Comparison of ENCODE assay signal across 8 mouse cellular contexts in genomic region chr1:166409177-166409700, GRCm38 (mm10). TPM values are rescaled to one million over a fixed set of nuclear protein-coding genes. Genes with fewer than 3 reads are reported as not detected.
DNase-seq lines count a peak whose midpoint lies in the region; ATAC-seq and TF ChIP-seq lines count a peak whose summit lies in the region.

No protein-coding gene starts in this region.

- H3K27ac ChIP-seq in heart, embryonic 10.5 days: peak overlapping the region; percentile 97
- peak overlapping the region; percentile 82 for H3K27ac ChIP-seq in kidney, embryonic 15.5 days
- peak overlapping the region; percentile 55 for H3K27ac ChIP-seq in lung, postnatal 0 days (ENCODE audit: low read length)

- H3K4me2 ChIP-seq in kidney, embryonic 15.5 days: peak overlapping the region; percentile 94
- peak overlapping the region; percentile 98 for H3K4me2 ChIP-seq in lung, postnatal 0 days (replicated peaks; ENCODE audit: low read depth, low read length)

- no peak for TF ChIP-seq EP300 in lung, postnatal 0 days (IDR thresholded peaks at IDR 0.05)

- peak overlapping the region; percentile 78 for H3K4me3 ChIP-seq in heart, embryonic 10.5 days
- peak overlapping the region; percentile 76 for H3K4me3 ChIP-seq in kidney, embryonic 15.5 days (replicated peaks)
- peak overlapping the region; percentile 61 for H3K4me3 ChIP-seq in lung, postnatal 0 days (ENCODE audit: low read depth, low read length)

- TF ChIP-seq CTCF in lung, postnatal 0 days (IDR thresholded peaks at IDR 0.05): no peak

- no peaks in the 10 kb centered on the region for H3K27me3 ChIP-seq in heart, embryonic 10.5 days (ENCODE audit: insufficient read depth, poor library complexity, severe bottlenecking)
- H3K27me3 ChIP-seq in kidney, embryonic 15.5 days: no peaks in the 10 kb centered on the region
- H3K27me3 ChIP-seq in lung, postnatal 0 days (replicated peaks; ENCODE audit: insufficient read depth, low read length): no peaks in the 10 kb centered on the region

- H3K9ac ChIP-seq in kidney, embryonic 15.5 days: peak overlapping the region; percentile 87
- H3K9ac ChIP-seq in lung, postnatal 0 days (replicated peaks; ENCODE audit: low read depth): peak overlapping the region; percentile 50

- ATAC-seq in common myeloid progenitor, adult 5-6 weeks (replicated peaks; ENCODE audit: low read depth, poor library complexity, severe bottlenecking): peak; percentile 43
- peak; percentile 88 for ATAC-seq in kidney, embryonic 15.5 days (replicated peaks; ENCODE audit: low FRiP score)
- peak; percentile 83 for ATAC-seq in lung, postnatal 0 days

- H3K4me1 ChIP-seq in heart, embryonic 10.5 days: peaks cover 20% of the 10 kb centered on the region
- H3K4me1 ChIP-seq in kidney, embryonic 15.5 days: peaks cover 15% of the 10 kb centered on the region
- no peaks in the 10 kb centered on the region for H3K4me1 ChIP-seq in lung, postnatal 0 days (ENCODE audit: insufficient read depth, low read depth, low read length)

- peaks cover 7% of the 10 kb centered on the region; the same call in 1 of the 2 replicates for H3K9me3 ChIP-seq in heart, embryonic 10.5 days
- H3K9me3 ChIP-seq in kidney, embryonic 15.5 days (replicated peaks): peaks cover 8% of the 10 kb centered on the region; the same call in 1 of the 2 replicates
- H3K9me3 ChIP-seq in lung, postnatal 0 days (ENCODE audit: low read length): no peaks in the 10 kb centered on the region

- intact Hi-C loops in left cerebral cortex, postnatal 14 days (cut with DNase I): no loop called here

- H3K36me3 ChIP-seq in heart, embryonic 10.5 days: peaks cover 29% of the 10 kb centered on the region
- H3K36me3 ChIP-seq in kidney, embryonic 15.5 days: peaks cover 36% of the 10 kb centered on the region
- H3K36me3 ChIP-seq in lung, postnatal 0 days (ENCODE audit: insufficient read depth, low read length): no peaks in the 10 kb centered on the region

- DNase-seq in thymus, postnatal 25 days: peak; percentile 22
- no peak for DNase-seq in thymus, postnatal 36 days
- DNase-seq in heart, embryonic 10.5 days (ENCODE audit: low spot score): peak; percentile 76
- DNase-seq in lung, postnatal 0 days (ENCODE audit: low spot score): peak; percentile 62
- DNase-seq in retina, postnatal 7 days (ENCODE audit: low read depth, low spot score): peak; percentile 11
- DNase-seq in left cerebral cortex, postnatal 14 days (ENCODE audit: low spot score in 2 of 2): no peak

- WGBS in heart, embryonic 10.5 days: 2% methylated on average over 44 of the region's 45 CpGs
- WGBS in kidney, embryonic 15.5 days: under 1% methylated on average over 24 of the region's 45 CpGs
- under 1% methylated on average over 33 of the region's 45 CpGs for whole genome bisulfite sequencing in lung, postnatal 0 days

RNA-seq across cellular contexts. Expression of gene Pogk, which starts 0.4 kb away (rescaled TPM):
- total RNA-seq in common myeloid progenitor, adult 5-6 weeks (2017): 12.7 and 13.1 TPM in 2 replicates
- 11.9 and 12.7 TPM in 2 replicates for polyA plus RNA-seq in heart, embryonic 10.5 days (2016; fragmentation: Nextera tagmentation; extraction: Ambion mirVana)
- 14.7 and 14.8 TPM in 2 replicates for polyA plus RNA-seq in kidney, embryonic 15.5 days (2015; fragmentation: Nextera tagmentation; extraction: Ambion mirVana)
- polyA plus RNA-seq in lung, postnatal 0 days (2015; fragmentation: Nextera tagmentation; extraction: Ambion mirVana): 3.5 and 4.0 TPM in 2 replicates
- total RNA-seq in left cerebral cortex, postnatal 14 days (2021): 10 to 100 TPM; 31.5 to 31.9 TPM

RNA-seq across cellular contexts. Expression of gene Tada1, which starts 30.3 kb away (rescaled TPM):
- total RNA-seq in common myeloid progenitor, adult 5-6 weeks (2017): 32.1 and 43.2 TPM in 2 replicates
- polyA plus RNA-seq in heart, embryonic 10.5 days (2016; fragmentation: Nextera tagmentation; extraction: Ambion mirVana): 35.6 and 44.5 TPM in 2 replicates
- 57.6 and 58.3 TPM in 2 replicates for polyA plus RNA-seq in kidney, embryonic 15.5 days (2015; fragmentation: Nextera tagmentation; extraction: Ambion mirVana)
- polyA plus RNA-seq in lung, postnatal 0 days (2015; fragmentation: Nextera tagmentation; extraction: Ambion mirVana): 26.5 and 28.1 TPM in 2 replicates
- total RNA-seq in left cerebral cortex, postnatal 14 days (2021): 10 to 100 TPM; 26.7 to 31.1 TPM

Comparison
In these comparisons a context has a peak if more than half of its experiments do, and no peak if none do; other contexts are left out.
1. DNase-seq: peak in thymus, postnatal 25 days (single experiment), heart, embryonic 10.5 days (single experiment), lung, postnatal 0 days (single experiment) and retina, postnatal 7 days (single experiment); none in thymus, postnatal 36 days (0 of 2) and left cerebral cortex, postnatal 14 days (0 of 2).
2. Peak in every context shown above with its lines, with median percentiles within 50 percentile points of each other: ATAC-seq, H3K27ac ChIP-seq and H3K4me3 ChIP-seq.